Mouse (Mus musculus): ENCODE measurements around the gene BC025920.

DNA sequence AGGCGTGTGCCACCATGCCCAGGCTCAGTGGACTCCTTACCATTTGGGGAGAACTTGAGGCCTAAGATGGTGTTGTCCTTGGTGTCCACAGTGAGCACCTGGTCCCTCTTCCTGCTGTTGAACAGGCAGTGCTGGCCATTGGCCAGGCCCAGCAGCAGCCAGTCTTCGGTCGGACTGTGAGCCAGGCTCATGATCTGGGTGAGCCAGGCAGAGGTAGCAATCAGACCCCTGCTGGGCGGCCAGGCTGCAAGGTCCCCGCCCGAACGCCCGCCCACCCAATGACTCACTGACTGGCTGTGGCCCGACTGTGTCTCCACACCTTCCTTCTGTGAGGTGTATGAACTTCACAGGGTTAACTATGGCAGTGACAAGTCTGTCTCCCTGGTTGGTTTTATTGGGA lies 14.2 kb upstream of the BC025920 start:
- TF ChIP-seq CTCF (IDR thresholded peaks at IDR 0.05; ENCODE audit: extremely low read depth, insufficient read depth, low read length) (no peak), POLR2A (IDR thresholded peaks at IDR 0.05; ENCODE audit: extremely low read depth, insufficient read depth, low read length) (no peak)

Data from cortical plate, adult 2 months (tissue).